Mouse (Mus musculus) yolk sac, embryonic 10.5 days (tissue): ENCODE results near the gene Zfp384.

ENCODE experiments used
- DNase-seq: peaks from one replicate; pipeline ENCODE4 v3.0.0-alpha.2; 2017; ENCODE audit warnings: low spot score

The Zfp384 gene

GRCm38 (mm10) chr6:125009129-125009180, at the start of gene Zfp384:
Zfp384 (plus strand) TSS chr6:125009145.
- DNase-seq = no peak

DNA sequence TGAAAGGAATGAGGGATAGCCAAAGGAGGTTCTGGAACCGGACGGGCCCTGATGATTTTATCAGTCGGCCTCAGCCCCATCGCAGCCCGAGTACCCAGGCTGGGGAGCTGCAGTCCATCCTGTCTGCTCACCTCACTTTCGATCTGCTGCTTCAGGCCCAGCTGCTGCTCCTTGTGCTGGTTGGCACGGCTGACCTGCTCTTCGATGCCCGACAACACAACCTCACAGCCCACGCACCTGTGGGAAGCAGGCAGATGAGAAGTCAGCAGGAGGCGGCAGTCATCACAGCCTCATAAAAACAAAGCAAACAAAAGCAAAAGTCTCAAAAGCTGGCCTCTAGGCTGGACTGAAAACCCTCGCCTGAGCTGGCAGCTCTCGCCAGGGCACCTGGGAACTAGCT, 49.0 kb upstream of the Zfp384 start:
- no peak for DNase-seq

DNA sequence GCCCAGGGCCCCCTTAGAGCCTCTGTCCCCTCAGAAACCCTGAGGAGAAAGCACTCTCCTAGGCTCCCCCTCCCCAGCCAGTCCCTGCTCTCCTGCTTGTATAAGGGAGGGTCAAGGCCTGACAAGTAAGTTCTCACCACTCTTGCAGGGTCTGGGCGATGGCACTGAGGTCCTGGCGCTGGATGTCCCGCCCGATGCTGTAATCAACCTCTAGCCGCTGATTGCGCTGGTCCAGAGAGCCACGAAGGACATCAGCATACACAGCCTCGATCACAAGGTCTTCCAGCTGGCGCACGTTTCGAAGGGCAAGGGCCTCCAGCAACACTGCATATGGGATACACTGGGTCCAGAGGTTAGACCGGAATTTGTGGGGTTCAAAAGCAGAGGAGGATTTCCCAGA, 47.9 kb upstream of the Zfp384 start:
- no peak for DNase-seq

DNA sequence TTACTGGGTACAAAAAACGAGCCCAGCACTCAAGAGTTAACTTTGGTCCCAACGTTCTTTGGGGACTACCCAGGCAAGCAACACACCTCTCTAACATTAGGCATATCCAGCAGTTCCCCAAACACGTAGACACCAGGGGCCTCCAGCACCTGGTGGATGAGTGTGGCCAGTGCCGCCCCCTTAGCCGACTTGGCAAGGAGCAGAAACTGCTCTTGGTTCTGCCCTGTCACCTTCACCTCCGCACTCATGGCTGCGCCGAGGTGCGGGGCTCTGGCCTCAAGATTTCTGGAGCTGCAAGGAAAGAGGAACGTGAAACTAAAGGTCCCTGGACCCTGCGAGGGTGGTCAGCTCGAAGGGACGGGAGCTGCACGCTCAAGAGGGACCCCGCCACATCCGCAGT, 44.3 kb upstream of the Zfp384 start:
- no peak for DNase-seq

DNA sequence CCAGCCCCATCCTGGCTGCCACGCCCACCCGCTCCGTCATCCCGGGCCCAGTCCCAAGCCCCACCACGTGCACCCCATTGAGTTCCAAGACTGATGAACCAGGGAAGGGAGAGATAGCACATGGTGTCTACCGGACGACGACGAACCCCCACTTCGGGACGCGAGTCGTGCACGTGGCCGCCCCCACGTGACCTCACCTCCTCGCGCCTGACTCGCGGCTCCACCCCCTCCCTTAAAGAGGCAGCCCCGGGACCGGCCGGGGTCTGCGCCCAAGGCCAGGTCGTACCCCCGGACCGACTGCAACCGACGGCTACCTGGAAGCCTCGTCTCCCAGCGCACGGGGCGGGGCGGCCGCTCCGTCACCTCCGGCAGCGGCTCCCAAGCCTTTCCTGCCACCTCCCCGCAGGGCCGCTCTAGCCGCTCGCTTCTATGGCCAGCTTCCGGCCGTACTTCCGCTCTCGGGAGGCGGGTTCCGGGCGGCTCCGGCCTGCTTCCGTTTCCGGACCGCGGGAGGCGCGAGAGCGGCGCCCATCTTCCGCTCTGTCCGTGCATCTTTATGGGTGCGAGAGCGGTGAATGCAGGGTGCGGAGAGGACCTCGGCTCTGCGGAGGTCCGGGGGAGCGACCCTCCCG, 43.7 kb upstream of the Zfp384 start, which contains the start of gene Cops7a:
Gene Cops7a (minus strand): TSS at position 451 of the 632 bp plus-strand sequence.
- DNase-seq = peak; percentile 96

- DNase-seq = no peak
Observed at GRCm38 (mm10) chr6:124965747-124966146, 43.2 kb upstream of the Zfp384 start.

DNA sequence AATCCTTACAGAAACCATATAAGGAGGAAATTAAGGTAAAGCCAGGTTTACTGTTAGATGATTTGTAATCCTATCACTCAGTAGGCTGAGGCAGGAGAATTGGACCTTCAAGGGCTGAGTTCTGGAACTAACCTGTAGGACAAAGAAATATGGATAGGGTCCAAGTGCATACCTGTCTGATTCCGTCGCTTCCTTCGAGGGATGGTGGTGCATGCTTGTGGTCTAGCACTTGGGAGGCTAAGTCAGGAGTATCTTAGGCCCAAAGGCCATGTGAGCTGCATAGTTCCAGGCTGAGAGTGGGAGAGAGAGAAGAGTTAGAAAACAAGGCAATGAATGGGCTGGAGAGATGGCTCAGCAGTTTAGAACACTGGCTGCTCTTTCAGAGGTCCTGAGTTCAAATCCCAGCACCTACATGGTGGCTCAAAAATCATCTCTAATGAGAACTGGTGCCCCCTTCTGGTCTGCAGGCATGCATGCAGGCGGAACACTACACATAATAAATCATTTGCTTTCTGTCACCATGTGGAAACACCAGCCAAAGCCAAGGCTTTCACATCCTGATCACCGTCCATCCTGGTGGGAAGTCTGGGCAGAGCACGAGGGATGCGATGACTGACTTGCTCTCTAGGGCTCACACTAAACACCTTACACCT, 42.4 kb upstream of the Zfp384 start:
- DNase-seq = no peak

DNA sequence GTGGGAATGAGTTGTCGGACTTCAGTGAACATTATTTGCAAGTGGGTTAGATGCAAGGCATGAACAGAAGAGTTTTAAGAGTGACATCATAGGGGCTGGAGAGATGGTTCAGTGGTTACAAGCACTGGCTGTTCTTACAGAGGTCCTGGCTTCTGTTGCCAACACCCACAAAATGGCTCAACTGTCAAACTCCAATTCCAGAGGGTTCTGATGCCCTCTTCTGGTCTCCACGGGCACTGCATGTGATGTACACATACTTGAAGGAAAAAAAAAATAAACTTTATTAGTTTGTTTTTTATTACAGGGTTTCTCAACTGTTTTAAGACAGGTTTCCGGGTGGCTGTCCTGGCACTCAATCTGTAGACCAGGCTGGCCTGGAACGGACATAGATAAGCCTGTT, 41.2 kb upstream of the Zfp384 start:
- DNase-seq = no peak

- no peak for DNase-seq
Observed at GRCm38 (mm10) chr6:124992241-124992640, 16.7 kb upstream of the Zfp384 start.

DNA sequence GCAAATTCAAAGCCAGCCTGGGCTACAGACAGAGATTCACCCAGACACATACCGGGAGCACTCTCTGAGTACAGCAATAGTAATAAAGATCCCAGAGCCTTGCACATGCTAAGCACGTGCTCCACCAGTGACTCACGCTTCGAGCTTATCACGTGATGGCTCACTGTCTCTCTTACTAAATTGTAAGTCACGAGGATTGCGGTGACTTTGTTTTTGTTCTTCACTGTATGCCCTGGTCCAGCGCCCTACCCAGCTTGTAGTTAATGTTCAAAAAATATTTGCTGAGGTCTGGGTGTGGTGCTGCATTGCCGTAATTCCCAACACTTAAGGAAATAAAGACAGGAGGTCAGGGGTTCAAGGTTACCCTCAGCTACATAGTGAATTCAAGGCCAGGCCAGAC, 15.6 kb upstream of the Zfp384 start:
- no peak for DNase-seq

DNA sequence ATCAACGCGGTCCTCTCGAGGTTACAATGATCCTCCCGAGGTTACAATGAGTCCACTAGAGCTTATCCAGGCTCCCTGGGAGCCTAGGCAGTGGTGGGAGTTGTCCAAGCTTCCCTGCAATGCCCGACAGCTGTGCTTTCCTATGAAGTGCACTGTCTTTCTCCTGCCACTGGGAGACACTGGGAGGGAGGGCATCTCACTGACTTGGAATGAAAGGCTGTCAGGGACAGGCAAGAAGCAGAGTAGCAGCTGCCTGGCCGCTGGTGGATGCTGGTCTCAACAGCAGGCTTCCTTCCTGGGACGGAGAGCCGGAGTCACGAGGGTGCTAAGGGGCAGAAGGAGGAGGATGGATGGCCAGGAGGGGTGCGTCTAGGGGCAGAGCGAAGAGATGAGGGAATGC, 15.1 kb upstream of the Zfp384 start:
- no peak for DNase-seq

GRCm38 (mm10) chr6:124995246-124995645, 13.7 kb upstream of the Zfp384 start:
- DNase-seq = no peak

GRCm38 (mm10) chr6:124995831-124996403, 13.0 kb upstream of the Zfp384 start:
- DNase-seq = no peak

- DNase-seq = peak; percentile 38
Observed at GRCm38 (mm10) chr6:124996551-124997501, 12.1 kb upstream of the Zfp384 start, which contains the start of gene Pianp. Pianp (plus strand) TSS chr6:124996694.

- no peak for DNase-seq
Observed at GRCm38 (mm10) chr6:124998066-124998465, 10.9 kb upstream of the Zfp384 start.

GRCm38 (mm10) chr6:124999091-124999490, 9.9 kb upstream of the Zfp384 start:
- no peak for DNase-seq

DNA sequence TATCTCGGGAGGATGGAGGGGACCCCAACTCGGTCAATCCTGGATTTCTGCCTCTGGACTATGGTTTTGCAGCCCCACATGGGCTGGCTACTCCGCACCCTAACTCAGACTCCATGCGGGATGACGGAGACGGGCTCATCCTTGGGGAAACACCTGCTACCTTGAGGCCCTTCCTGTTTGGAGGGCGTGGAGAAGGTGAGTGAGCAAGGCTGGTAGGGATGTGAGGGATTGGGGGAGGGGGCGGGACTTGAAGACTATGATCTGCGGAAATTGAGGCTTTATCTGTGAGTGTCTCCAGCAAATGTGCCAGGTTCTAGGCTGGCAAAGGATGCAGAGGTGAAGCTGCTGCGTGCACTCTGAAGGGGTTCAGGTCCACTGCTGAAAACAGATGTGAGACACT, 9.4 kb upstream of the Zfp384 start:
- no peak for DNase-seq

DNA sequence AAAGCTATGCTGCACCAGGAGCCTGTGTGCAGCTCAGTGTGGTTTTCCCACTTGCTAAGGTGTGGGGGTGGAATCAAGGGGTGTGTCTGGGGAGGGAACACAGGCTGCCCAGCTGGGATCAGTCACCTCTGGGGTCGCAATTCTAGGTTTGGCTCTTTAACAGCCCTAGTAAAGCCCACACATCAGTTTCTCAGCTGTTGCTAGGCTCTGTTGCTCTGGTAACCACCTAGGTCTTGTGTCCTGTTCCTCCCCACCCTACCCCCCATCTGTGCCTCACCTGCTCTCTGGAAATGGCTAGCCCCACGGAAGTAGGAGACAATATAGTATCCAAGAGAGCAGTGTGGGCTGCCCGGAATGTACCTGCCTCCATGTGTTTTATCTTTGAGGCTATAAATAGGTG, 5.2 kb upstream of the Zfp384 start:
- no peak for DNase-seq

- DNase-seq = no peak
Observed at GRCm38 (mm10) chr6:125005086-125005485, 3.9 kb upstream of the Zfp384 start.

GRCm38 (mm10) chr6:125008060-125008459, 885 bp upstream of the Zfp384 start:
- DNase-seq = no peak

- DNase-seq = peak; percentile 98
Observed at GRCm38 (mm10) chr6:125008586-125009128, 288 bp upstream of the Zfp384 start.

DNA sequence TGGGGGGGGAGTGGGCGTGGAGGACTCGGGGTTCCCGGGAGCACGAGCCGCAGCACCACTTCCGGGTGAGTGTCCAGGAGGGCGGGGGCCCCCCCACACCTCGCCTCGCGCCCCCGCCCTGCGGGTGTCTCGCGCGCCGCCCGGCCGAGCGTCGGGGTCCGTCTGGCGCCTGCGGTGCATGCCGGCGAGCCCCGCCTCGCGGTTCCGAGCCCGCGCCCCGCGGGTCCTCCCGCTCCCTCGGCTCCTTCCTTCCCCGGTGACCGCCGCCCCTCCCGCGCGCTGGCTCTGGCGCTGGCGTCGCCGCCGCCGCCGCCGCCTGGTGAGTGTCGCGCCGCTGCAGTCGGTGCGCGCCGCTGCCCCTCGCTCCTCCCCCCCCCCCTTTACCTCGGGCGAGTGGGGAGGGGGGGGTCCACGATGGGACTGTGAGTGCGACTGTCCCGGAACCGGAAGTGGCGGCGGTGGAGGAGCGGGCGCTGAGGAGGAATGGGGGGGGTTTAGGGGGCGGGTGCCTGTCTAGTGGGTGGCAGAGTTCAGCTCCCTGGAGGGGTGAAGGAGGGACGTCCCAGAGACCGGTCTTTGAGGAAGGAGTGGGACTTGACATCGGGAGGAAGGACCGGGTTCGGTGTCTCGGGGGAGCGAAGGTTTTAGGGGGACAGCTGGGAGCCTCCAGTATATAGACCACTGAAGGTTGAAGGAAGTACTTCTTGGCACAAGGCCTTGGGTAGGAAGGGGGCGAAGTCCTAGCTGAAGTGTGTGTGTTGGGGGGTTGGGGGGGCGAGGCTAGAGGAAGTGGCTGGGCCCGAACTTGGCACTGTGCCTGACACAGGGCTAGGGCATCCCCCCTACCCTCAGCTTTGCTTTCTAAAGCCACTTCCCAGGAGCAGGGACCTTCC, 482 bp downstream of the Zfp384 start:
- peak; percentile 90 for DNase-seq
